Mouse (Mus musculus): Measurements from ENCODE around the gene Tmem184c.

DNA sequence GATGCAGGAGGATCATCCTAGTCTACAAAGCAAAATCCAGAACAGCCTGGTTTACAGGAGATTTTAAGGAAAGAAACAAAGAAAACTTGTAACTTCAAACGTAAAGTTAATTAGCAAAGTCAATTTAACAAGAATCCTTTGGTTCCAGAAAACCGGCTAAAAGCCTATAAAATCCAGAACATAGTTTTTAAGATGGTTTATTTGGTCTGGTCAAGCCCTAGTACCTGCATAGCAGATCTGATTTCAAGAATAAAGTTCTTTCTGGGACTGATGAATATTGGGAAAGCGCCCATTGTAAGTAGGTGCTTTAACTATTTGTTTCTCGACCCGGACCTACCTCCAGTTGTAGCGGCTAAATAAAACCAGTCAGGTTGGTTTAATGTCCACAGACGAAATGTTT lies 877 bp downstream of the Tmem184c start:
- TF ChIP-seq CTCF (IDR thresholded peaks at IDR 0.05; ENCODE audit: low read depth) = no peak
- no peak for TF ChIP-seq EP300 (IDR thresholded peaks at IDR 0.05; ENCODE audit: low read depth)
